Mouse (Mus musculus) telencephalon, adult 2 months (tissue): Measurements from ENCODE around the gene Tdp2.

Source experiments
- DNase-seq: peaks from one replicate; pipeline ENCODE4 v3.0.0-alpha.2; 2011; ENCODE audit warnings: low read depth, low spot score

Gene Tdp2

DNA sequence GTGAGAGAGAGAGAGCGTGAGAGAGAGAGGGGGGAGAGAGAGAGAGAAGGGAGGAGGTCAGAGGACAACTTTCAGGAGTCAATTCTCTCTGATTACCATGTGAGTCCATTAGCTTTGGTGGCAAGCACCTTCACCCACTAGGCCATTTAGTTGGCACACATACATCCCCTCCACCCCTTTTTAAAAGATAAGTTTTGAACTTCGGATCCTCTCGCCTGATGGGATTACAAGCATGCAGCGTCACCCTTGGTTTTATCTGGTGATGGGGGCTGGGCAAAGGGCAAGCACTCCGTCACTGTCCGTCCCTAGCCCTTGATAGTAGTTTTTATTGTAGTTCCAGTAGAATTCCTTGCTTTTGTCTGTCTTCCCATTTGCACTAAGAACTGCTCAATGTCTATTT lies 48.7 kb downstream of the Tdp2 start:
- DNase-seq = no peak

DNA sequence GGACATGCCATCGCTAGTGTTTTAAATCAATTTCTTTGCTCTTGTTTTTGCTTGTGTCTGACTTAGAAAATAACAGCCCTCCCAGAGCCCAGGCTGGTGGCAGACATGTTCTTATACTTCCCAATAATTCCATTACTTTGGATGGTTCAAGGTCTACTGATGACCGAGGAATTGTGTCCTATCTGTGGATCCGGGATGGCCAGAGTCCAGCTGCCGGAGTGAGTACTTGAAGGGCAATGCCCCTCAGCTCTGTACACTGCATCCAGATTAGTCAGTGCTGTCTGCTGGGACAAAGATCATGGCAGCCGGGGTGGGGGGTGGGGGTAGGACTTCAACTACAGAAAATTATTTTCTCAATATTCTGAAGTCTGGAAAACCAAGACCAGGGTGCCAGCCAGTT lies 49.2 kb downstream of the Tdp2 start:
- no peak for DNase-seq

DNA sequence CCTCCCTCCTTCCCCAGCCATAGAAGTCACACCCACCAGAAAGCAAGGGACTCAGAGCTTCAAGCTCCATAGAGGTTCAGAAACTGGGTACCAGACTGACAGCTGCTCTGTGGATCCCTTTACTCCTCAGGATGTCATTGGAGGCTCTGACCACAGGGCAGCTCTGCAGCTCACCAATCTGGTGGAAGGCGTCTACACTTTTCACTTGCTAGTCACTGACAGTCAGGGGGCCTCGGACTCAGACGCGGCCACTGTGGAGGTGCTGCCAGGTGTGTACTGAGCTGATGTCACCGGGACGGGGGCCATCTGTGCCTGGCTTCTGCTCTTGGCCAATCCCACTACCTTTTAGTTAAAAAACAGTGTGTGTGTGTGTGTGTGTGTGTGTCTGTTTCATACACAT lies 50.9 kb downstream of the Tdp2 start:
- DNase-seq = no peak

DNA sequence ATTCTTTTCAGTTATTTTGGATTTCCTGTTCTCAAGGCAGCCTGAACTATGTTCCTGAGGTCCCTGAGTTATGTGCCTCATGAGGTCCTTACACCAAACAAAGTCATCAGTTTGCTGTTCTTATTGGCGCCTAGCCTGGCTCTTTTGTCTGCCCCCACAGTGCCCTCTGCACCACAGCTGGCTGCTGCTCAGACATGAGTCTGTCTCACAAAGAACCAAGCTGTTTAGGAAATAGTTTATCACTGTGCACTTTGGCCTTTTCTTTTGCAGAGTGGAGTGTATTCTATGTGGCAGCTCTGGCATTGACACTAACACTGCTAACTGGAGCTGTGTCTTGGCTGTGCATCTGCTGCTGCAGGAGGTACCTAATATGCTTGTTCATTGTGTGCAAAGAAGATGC lies 58.1 kb downstream of the Tdp2 start:
- DNase-seq = no peak
